Mouse (Mus musculus) lung, adult 2 months (tissue): ENCODE data around the gene Srsf6. TPM values are rescaled to one million over a fixed set of nuclear protein-coding genes. Genes with fewer than 3 reads are reported as not detected.

Experiments
- DNase-seq: peaks from one replicate; pipeline ENCODE4 v3.0.0; 2022
- H3K4me1 ChIP-seq: fragments of 200-500 bp; 2 replicates; pipeline ENCODE4 v1.6.1; 2011; ENCODE audit warnings: low read length; ENCODE audit not compliant: control insufficient read depth, insufficient read depth
- H3K4me3 ChIP-seq: fragments of 200-500 bp; replicated peaks from 2 replicates; pipeline ENCODE3; 2011; ENCODE audit warnings: low read depth, mild to moderate bottlenecking, control low read depth, low read length; ENCODE audit errors: extremely low read depth
- CTCF ChIP-seq: fragments of 200-500 bp; IDR thresholded peaks from 2 replicates; pipeline ENCODE4 v1.5.1; 2011; ENCODE audit warnings: mild to moderate bottlenecking, low read length, control low read depth; ENCODE audit not compliant: insufficient read depth
- POLR2A ChIP-seq: fragments of 200-500 bp; IDR thresholded peaks from 2 replicates; pipeline ENCODE4 v1.6.1; 2011; ENCODE audit warnings: low read depth, mild to moderate bottlenecking, control low read depth, low read length, borderline replicate concordance; ENCODE audit errors: extremely low read depth
- WGBS: fragments of 180-500 bp; shearing (Covaris S2); methylation state at CpG from one replicate; pipeline ENCODE4 v1.1.7; 2018; 5-methylcytosine and 5-hydroxymethylcytosine counted together
- polyA plus RNA-seq: library from polyadenylated mRNA; depleted of rRNA; stranded (reverse); fragments of >200 nt; gene quantifications from 2 replicates; pipeline ENCODE4 v1.2.3, GENCODE M21; 2012

Gene Srsf6
- polyA plus RNA-seq, 1 experiment = 75.3 TPM

GRCm38 (mm10) chr2:162908052-162908491 lies 23.3 kb upstream of the Srsf6 start:
- no peaks in the 10 kb centered on the region for H3K4me1 ChIP-seq
- TF ChIP-seq POLR2A (no peak), CTCF (no peak)
- DNase-seq = no peak
- H3K4me3 ChIP-seq = no peak overlapping the region
- 49% methylated on average over 16 of the region's 16 CpGs for WGBS

DNA sequence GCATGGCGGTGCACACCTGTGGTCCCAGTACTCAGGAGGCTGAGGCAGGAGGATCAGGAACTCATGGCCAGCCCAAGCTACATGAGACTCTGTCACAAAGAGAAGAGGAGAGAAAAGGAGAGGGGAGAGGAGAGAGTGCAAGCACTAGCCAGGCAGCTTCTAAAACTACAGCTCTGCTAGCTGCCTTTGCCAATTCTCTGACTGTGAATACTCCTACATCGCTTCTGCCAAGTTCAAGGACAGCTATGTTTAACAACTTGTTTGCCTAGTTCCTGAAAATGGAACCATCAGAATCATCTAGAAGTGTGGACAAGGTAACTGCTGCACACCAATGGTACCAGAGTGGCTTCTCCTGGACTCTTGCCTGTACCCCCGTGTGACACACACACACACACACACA lies 17.3 kb upstream of the Srsf6 start:
- no peaks in the 10 kb centered on the region for H3K4me1 ChIP-seq
- DNase-seq = no peak
- TF ChIP-seq POLR2A (no peak), CTCF (no peak)
- WGBS = 54% methylated on average over 3 of the region's 3 CpGs
- no peak overlapping the region for H3K4me3 ChIP-seq

DNA sequence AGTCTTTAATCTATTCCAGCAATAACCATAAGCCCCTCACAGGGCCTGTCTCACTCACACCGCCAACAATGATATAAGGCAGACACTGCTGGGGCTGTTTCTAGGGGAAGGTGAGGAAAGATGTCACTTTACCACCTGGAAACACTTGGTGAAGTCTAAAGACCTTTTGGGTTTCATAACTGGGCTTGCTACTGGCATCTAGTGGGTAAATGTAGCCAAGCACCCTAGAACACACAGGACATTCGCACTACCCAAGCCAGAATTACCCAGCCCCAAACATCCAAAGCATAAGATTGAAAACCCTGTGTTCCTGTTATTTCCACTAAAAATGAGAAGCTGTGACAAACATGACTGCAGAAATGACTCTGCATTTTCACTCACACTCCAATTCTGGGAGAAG lies 16.8 kb upstream of the Srsf6 start:
- TF ChIP-seq CTCF (no peak), POLR2A (no peak)

GRCm38 (mm10) chr2:162919926-162920325 lies 11.4 kb upstream of the Srsf6 start:
- H3K4me1 ChIP-seq = no peaks in the 10 kb centered on the region
- no peak for DNase-seq
- no peak overlapping the region for H3K4me3 ChIP-seq
- no peak for TF ChIP-seq CTCF
- 49% methylated on average over 5 of the region's 5 CpGs for WGBS

More for the DNA sequence above, 16.8 kb upstream of the Srsf6 start:
- H3K4me3 ChIP-seq = no peak overlapping the region
- no peaks in the 10 kb centered on the region for H3K4me1 ChIP-seq
- 57% methylated on average over 2 of the region's 2 CpGs for WGBS
- DNase-seq = no peak

- Histone ChIP-seq H3K4me1 (no peaks in the 10 kb centered on the region), H3K4me3 (no peak overlapping the region)
- 10% methylated on average over 6 of the region's 6 CpGs for WGBS
- TF ChIP-seq CTCF (peak; percentile 59), POLR2A (no peak)
- DNase-seq = peak; percentile 32
Measured at GRCm38 (mm10) chr2:162922183-162922582, 9.1 kb upstream of the Srsf6 start.

DNA sequence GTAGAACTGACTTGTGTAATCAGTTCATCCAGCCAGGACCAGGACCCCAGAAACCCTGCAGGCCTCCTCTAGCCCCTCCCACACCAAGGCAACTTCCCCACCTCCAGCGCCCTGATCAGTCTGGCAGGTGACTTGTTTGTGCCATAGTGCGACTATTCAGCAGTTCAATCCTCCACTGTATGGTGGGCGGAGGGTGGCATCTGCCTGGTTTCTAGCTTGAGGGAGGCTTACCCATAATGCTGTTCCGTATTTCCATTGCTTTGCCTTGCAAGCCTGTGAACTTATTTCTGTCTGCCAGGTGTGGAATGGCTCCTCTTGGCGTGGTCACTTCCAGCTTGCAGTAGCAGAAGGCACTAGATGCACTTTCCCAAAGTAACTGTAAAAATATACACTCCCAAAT lies 8.5 kb upstream of the Srsf6 start:
- WGBS = 65% methylated on average over 5 of the region's 5 CpGs
- no peak for DNase-seq
- no peaks in the 10 kb centered on the region for H3K4me1 ChIP-seq
- TF ChIP-seq CTCF (no peak), POLR2A (no peak)
- no peak overlapping the region for H3K4me3 ChIP-seq

DNA sequence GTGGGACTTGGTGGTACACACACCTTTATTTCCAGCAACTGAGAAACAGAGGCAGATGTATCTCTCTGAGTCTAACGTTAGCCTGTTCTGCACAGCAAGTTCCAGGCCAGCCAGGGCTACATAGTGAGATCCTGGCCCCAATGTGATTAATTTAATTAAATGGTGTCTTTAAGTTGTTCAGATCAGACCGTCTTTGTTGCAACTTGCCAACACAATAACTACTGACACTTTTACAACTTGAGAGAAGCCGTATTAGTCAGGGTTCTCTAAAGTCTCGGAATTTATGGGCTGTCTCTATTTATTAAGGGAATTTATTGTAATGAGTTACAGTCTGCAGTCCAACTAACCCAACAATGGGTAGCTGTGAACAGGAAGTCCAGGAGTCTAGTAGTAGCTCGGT lies 7.2 kb upstream of the Srsf6 start:
- no peak for DNase-seq
- no peak overlapping the region for H3K4me3 ChIP-seq
- WGBS = 80% methylated on average over 5 of the region's 5 CpGs
- H3K4me1 ChIP-seq = no peaks in the 10 kb centered on the region
- TF ChIP-seq CTCF (no peak), POLR2A (no peak)

- peaks cover 4% of the 10 kb centered on the region; the same call in 1 of the 2 replicates for H3K4me1 ChIP-seq
- 63% methylated on average over 3 of the region's 3 CpGs for WGBS
- no peak overlapping the region for H3K4me3 ChIP-seq
- DNase-seq = no peak
- TF ChIP-seq POLR2A (no peak), CTCF (no peak)
Measured at GRCm38 (mm10) chr2:162927918-162928585, 3.3 kb upstream of the Srsf6 start.

GRCm38 (mm10) chr2:162929704-162930103 lies 1.6 kb upstream of the Srsf6 start:
- DNase-seq = no peak
- Histone ChIP-seq H3K4me3 (no peak overlapping the region), H3K4me1 (peaks cover 4% of the 10 kb centered on the region; the same call in 1 of the 2 replicates)
- 47% methylated on average over 3 of the region's 3 CpGs for WGBS
- TF ChIP-seq CTCF = no peak
- TF ChIP-seq POLR2A = no peak

- under 1% methylated on average over 18 of the region's 18 CpGs for WGBS
- Histone ChIP-seq H3K4me3 (peak overlapping the region; percentile 95), H3K4me1 (peaks cover 4% of the 10 kb centered on the region; the same call in 1 of the 2 replicates)
- no peak for TF ChIP-seq CTCF
- no peak for TF ChIP-seq POLR2A
- no peak for DNase-seq
Measured at GRCm38 (mm10) chr2:162930516-162931122, 709 bp upstream of the Srsf6 start.
